Mouse (Mus musculus): Measurements from ENCODE around the gene Hist1h4d. TPM values are rescaled to one million over a fixed set of nuclear protein-coding genes. Genes with fewer than 3 reads are reported as not detected.
"Not testable (repeated sequence)": the region's sequence is repeated elsewhere in the genome, so short reads cannot be mapped to it uniquely, and the experiment has no call there.

The Hist1h4d gene
- polyA plus RNA-seq, 1 experiment from 2014 or later, result 146 TPM

- no peak overlapping the region for H3K4me3 ChIP-seq (replicated peaks)
- H3K9ac ChIP-seq, result no peak overlapping the region
- H3K36me3 ChIP-seq (replicated peaks), result 0 out of 2 replicates have a peak, but pooled peaks cover 3% of the 10 kb centered on the region
- no peaks in the 10 kb centered on the region for H3K9me3 ChIP-seq (replicated peaks)
- H3K4me1 ChIP-seq (replicated peaks), result peaks cover 28% of the 10 kb centered on the region
- H3K27ac ChIP-seq (replicated peaks), result no peak overlapping the region; the same call in 1 of the 2 replicates
- ATAC-seq (ENCODE audit: insufficient read depth), result no peak
- no peaks in the 10 kb centered on the region for H3K27me3 ChIP-seq
- WGBS (ENCODE audit: insufficient replicate concordance), result 78% methylated on average over 3 of the region's 3 CpGs
- no peak overlapping the region for H3K4me2 ChIP-seq
Measured at GRCm38 (mm10) chr13:23604452-23604851, 23.1 kb downstream of the Hist1h4d start.

DNA sequence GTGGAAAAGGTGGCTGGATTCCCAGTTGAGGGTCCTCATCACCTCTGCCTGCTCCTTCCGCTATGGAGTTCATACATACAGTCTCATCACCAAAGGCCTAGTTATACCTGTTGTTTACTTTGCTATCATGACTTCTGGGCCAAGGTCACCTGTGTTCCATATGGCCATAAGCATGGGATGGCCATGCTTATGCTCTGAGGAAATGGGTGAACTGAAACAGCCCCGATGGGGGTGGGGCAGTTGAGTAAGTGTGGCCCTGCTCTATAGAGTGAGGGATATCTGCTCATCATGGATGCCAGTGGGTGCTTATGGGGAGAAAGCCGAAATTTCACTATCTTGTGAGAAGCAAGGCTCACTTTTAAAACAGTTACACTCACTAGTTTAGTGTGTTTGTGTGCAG is 23.7 kb downstream of the Hist1h4d start:
- no peak for ATAC-seq (ENCODE audit: insufficient read depth)

GRCm38 (mm10) chr13:23609209-23609608 is 27.8 kb downstream of the Hist1h4d start:
- WGBS (ENCODE audit: insufficient replicate concordance), result 24% methylated on average over 4 of the region's 4 CpGs
- Histone ChIP-seq H3K4me1 (replicated peaks) (peaks cover 33% of the 10 kb centered on the region), H3K9me3 (replicated peaks) (no peaks in the 10 kb centered on the region), H3K4me2 (peak overlapping the region; percentile 59), H3K9ac (peak overlapping the region; percentile 60), H3K27ac (replicated peaks) (peak overlapping the region; percentile 94), H3K4me3 (replicated peaks) (no peak overlapping the region; the same call in 1 of the 2 replicates), H3K27me3 (no peaks in the 10 kb centered on the region), H3K36me3 (replicated peaks) (peaks cover 11% of the 10 kb centered on the region)
- peak; percentile 92 for ATAC-seq (ENCODE audit: insufficient read depth)

More for the DNA sequence above, 23.7 kb downstream of the Hist1h4d start:
- no peak overlapping the region for H3K9ac ChIP-seq
- no peak overlapping the region for H3K4me2 ChIP-seq
- 79% methylated on average over 3 of the region's 3 CpGs for WGBS (ENCODE audit: insufficient replicate concordance)
- no peaks in the 10 kb centered on the region for H3K27me3 ChIP-seq
- H3K9me3 ChIP-seq (replicated peaks), result no peaks in the 10 kb centered on the region
- H3K36me3 ChIP-seq (replicated peaks), result 0 out of 2 replicates have a peak, but pooled peaks cover 3% of the 10 kb centered on the region
- H3K4me3 ChIP-seq (replicated peaks), result no peak overlapping the region
- no peak overlapping the region; the same call in 1 of the 2 replicates for H3K27ac ChIP-seq (replicated peaks)
- H3K4me1 ChIP-seq (replicated peaks), result peaks cover 34% of the 10 kb centered on the region

DNA sequence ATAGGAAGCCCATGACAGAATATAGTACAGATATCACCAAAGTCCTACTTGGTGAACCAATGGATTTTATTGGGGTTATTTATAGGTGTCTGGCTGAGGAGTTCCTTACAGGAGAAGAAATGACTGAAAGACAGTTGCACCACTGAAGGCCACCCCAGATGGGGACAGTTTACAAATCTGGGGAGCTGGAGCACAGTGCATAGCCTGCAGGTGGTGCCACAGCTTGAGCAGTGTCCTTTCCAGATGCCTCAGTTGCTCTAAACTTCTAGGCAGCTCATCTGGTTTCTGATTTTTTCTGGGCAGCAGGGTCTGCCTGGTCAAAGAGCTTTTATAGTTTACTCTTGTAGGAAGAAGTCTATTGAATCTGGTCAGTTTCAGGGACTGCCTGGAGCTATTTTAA is 28.4 kb downstream of the Hist1h4d start:
- H3K4me2 ChIP-seq, result peak overlapping the region; percentile 59
- H3K27me3 ChIP-seq, result no peaks in the 10 kb centered on the region
- peaks cover 11% of the 10 kb centered on the region for H3K36me3 ChIP-seq (replicated peaks)
- H3K9me3 ChIP-seq (replicated peaks), result no peaks in the 10 kb centered on the region
- peak; percentile 37; the same call in 1 of the 2 replicates for ATAC-seq (ENCODE audit: insufficient read depth)
- peak overlapping the region; percentile 60; the same call in 1 of the 2 replicates for H3K9ac ChIP-seq
- no peak overlapping the region for H3K4me3 ChIP-seq (replicated peaks)
- peaks cover 30% of the 10 kb centered on the region for H3K4me1 ChIP-seq (replicated peaks)
- peak overlapping the region; percentile 94 for H3K27ac ChIP-seq (replicated peaks)

DNA sequence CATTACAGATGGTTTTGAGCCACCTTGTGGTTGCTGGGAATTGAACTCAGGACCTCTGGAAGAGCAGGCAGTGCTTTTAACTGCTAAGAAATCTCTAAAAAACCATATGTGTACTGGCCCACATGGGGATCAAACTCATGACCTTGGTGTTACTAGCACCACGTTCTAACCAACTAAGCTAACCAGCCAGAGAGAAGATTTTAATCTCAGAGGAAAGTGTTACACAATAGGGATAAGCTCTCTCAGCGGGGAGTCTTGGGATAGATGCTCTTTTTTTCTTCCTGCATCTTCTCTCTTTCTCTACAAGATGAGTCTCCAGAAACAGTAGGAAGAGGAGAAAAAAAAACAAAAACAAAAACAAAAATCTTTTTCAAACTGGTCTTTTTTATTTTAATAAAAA is 29.0 kb downstream of the Hist1h4d start:
- Histone ChIP-seq H3K9ac (no peak overlapping the region), H3K4me2 (no peak overlapping the region), H3K4me1 (replicated peaks) (peaks cover 25% of the 10 kb centered on the region), H3K27me3 (no peaks in the 10 kb centered on the region), H3K4me3 (replicated peaks) (no peak overlapping the region), H3K36me3 (replicated peaks) (peaks cover 11% of the 10 kb centered on the region), H3K9me3 (replicated peaks) (no peaks in the 10 kb centered on the region), H3K27ac (replicated peaks) (0 out of 2 replicates have a peak overlapping the region, but pooled peaks have one; percentile 94)
- ATAC-seq (ENCODE audit: insufficient read depth), result no peak
- WGBS (ENCODE audit: insufficient replicate concordance), result 44% methylated on average over 2 of the region's 2 CpGs

- WGBS (ENCODE audit: insufficient replicate concordance), result 88% methylated on average over 3 of the region's 3 CpGs
- H3K9me3 ChIP-seq (replicated peaks), result no peaks in the 10 kb centered on the region
- no peak for ATAC-seq (ENCODE audit: insufficient read depth)
- peaks cover 24% of the 10 kb centered on the region for H3K4me1 ChIP-seq (replicated peaks)
- H3K9ac ChIP-seq, result no peak overlapping the region
- no peak overlapping the region for H3K4me2 ChIP-seq
- H3K27me3 ChIP-seq, result no peaks in the 10 kb centered on the region
- no peak overlapping the region for H3K4me3 ChIP-seq (replicated peaks)
- H3K36me3 ChIP-seq (replicated peaks), result peaks cover 11% of the 10 kb centered on the region
- no peak overlapping the region for H3K27ac ChIP-seq (replicated peaks)
Measured at GRCm38 (mm10) chr13:23611638-23612037, 30.2 kb downstream of the Hist1h4d start.

DNA sequence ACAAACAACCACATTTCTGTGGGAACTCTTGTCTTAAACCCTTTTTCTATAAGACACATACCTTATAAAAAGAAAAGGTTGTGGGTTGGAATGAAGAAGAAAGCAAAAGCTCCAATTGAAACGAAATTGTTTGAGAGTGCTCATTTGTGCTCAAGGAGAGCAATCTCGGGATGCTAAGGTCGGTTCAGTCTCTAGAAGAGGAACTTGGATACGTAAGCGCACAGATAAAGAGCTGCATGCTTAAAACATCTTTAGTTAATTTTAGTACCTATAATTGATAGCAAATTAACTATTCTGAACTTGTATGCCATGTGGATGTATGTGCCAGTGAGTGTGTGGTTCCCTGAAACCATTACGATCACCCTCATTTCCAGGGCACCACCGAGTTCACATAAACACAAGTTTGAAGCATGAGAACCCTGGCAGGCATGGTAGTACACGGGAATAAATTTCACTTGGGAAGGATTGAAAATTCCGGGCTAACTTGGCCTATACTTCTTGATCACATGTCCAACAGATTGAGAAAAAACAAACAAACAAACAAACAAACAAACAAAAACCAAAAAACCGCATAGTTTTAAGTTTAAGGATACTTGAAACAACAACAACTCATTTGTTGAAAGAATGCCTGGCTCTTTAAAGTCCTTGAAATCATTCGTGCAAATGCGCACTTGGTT is 38.8 kb downstream of the Hist1h4d start:
- H3K9me3 ChIP-seq (replicated peaks), result no peaks in the 10 kb centered on the region
- peak overlapping the region; percentile 87 for H3K9ac ChIP-seq
- H3K36me3 ChIP-seq (replicated peaks), result no peaks in the 10 kb centered on the region
- 20% methylated on average over 12 of the region's 12 CpGs for WGBS (ENCODE audit: insufficient replicate concordance)
- H3K4me1 ChIP-seq (replicated peaks), result peaks cover 11% of the 10 kb centered on the region
- peaks cover 7% of the 10 kb centered on the region for H3K27me3 ChIP-seq
- peak overlapping the region; percentile 79 for H3K4me2 ChIP-seq
- ATAC-seq (ENCODE audit: insufficient read depth), result no peak
- H3K27ac ChIP-seq (replicated peaks), result peak overlapping the region; percentile 98
- peak overlapping the region; percentile 64 for H3K4me3 ChIP-seq (replicated peaks)

DNA sequence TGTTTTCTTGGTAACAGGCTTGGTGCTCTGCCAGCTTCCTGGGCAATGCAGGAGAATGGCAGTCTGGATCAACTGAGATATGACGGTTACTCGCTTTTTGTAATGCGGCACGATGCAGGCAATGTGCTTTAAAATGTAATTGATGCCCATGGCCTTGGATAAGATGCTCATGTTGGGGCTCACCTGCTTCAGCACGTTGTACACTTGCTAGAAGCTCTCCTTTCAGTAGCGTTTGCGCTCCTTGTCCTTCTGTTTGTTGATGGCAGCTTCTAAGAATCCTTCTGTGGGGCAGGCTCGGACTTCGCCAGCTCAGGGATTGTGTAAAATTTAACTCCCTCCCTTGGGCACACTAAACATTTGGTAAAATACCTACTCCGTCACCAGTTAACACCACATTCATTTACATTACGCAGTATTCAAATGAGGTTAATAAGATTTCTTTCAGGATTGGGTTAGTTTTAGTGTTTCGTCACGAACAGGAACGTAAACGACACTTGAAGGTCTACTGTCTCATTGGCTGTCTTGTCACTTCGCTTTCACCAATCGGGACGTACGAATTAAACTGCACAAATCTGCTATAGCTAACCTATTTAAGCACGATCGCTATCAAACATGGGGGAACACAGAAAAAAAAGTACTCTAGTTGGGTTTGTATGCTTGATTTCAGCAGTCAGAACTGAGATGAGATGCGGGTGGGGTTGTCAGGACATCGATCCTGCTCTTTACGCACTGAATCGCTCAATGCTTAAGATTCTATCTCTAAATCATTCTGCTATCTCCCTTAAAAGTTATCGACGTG is 39.5 kb downstream of the Hist1h4d start, which contains the start of gene Hist1h2be:
TSS of gene Hist1h2be (minus strand) at position 392 of the 799 bp plus-strand sequence.
- Histone ChIP-seq H3K27ac (replicated peaks) (peak within 1 kb of the TSS; percentile 98), H3K9me3 (replicated peaks) (no peaks in the 10 kb centered on the region), H3K4me3 (replicated peaks) (peak within 1 kb of the TSS; percentile 64), H3K4me2 (peak within 1 kb of the TSS; percentile 79), H3K27me3 (peaks cover 12% of the 10 kb centered on the region), H3K4me1 (replicated peaks) (peaks cover 11% of the 10 kb centered on the region), H3K36me3 (replicated peaks) (no peaks in the 10 kb centered on the region), H3K9ac (peak within 1 kb of the TSS; percentile 87)
- peak; percentile 68 for ATAC-seq (ENCODE audit: insufficient read depth)
- under 1% methylated on average over 27 of the region's 27 CpGs for WGBS (ENCODE audit: insufficient replicate concordance)

- Histone ChIP-seq H3K9ac (peak overlapping the region; percentile 87), H3K4me3 (replicated peaks) (peak overlapping the region; percentile 64), H3K27ac (replicated peaks) (peak overlapping the region; percentile 98), H3K4me1 (replicated peaks) (peaks cover 11% of the 10 kb centered on the region), H3K9me3 (replicated peaks) (no peaks in the 10 kb centered on the region), H3K36me3 (replicated peaks) (no peaks in the 10 kb centered on the region), H3K27me3 (peaks cover 14% of the 10 kb centered on the region), H3K4me2 (peak overlapping the region; percentile 79)
- under 1% methylated on average over 18 of the region's 18 CpGs for WGBS (ENCODE audit: insufficient replicate concordance)
- ATAC-seq (ENCODE audit: insufficient read depth), result peak; percentile 79
Measured at GRCm38 (mm10) chr13:23621532-23622174, 40.3 kb downstream of the Hist1h4d start.

GRCm38 (mm10) chr13:23622175-23622671 is 40.8 kb downstream of the Hist1h4d start, which contains the start of gene Hist1h1e:
TSS of gene Hist1h1e (minus strand) at chr13:23622558.
- H3K9me3 ChIP-seq (replicated peaks); H3K36me3 ChIP-seq (replicated peaks): not testable (repeated sequence)
- Histone ChIP-seq H3K27me3 (peaks cover 15% of the 10 kb centered on the region), H3K27ac (replicated peaks) (peak within 1 kb of the TSS; percentile 98), H3K4me1 (replicated peaks) (peaks cover 11% of the 10 kb centered on the region), H3K4me2 (peak within 1 kb of the TSS; percentile 79), H3K9ac (peak within 1 kb of the TSS; percentile 87), H3K4me3 (replicated peaks) (peak within 1 kb of the TSS; percentile 64)
- ATAC-seq (ENCODE audit: insufficient read depth), result peak; percentile 78
- under 1% methylated on average over 53 of the region's 53 CpGs for WGBS (ENCODE audit: insufficient replicate concordance)
